Mouse (Mus musculus) urinary bladder, adult 18-20 months (tissue): ENCODE data around the gene Larp4b.
"Not testable (repeated sequence)": the region's sequence is repeated elsewhere in the genome, so short reads cannot be mapped to it uniquely, and the experiment has no call there.

ENCODE experiments used
- DNase-seq, 2 experiments: peaks; one replicate each; pipeline ENCODE4 v3.0.0; 2022; ENCODE audit warnings: low spot score in 2 of 2, mixed read lengths in 2 of 2

Larp4b gene

GRCm38 (mm10) chr13:9093316-9094155 is at the start of gene Larp4b:
Gene Larp4b (plus strand): TSS chr13:9093881.
- DNase-seq = peak; percentile 81 to 95

GRCm38 (mm10) chr13:9044731-9045130 is 49.0 kb upstream of the Larp4b start:
- no peak for DNase-seq

GRCm38 (mm10) chr13:9052049-9052691 is 41.5 kb upstream of the Larp4b start:
- DNase-seq = not testable (repeated sequence)

- DNase-seq = no peak
These were observed 36.4 kb upstream of the Larp4b start for GRCm38 (mm10) chr13:9057277-9057676.

- no peak for DNase-seq
These were observed 35.0 kb upstream of the Larp4b start for GRCm38 (mm10) chr13:9058706-9059105.

GRCm38 (mm10) chr13:9061394-9061793 is 32.3 kb upstream of the Larp4b start:
- DNase-seq = no peak

GRCm38 (mm10) chr13:9064196-9064595 is 29.5 kb upstream of the Larp4b start:
- no peak for DNase-seq

- DNase-seq = no peak
These were observed 27.6 kb upstream of the Larp4b start for GRCm38 (mm10) chr13:9066107-9066506.

- DNase-seq = peak; percentile 44 to 58
These were observed 22.7 kb upstream of the Larp4b start for GRCm38 (mm10) chr13:9071008-9071407.

- DNase-seq = peak; percentile 8 to 14
These were observed 19.9 kb upstream of the Larp4b start for GRCm38 (mm10) chr13:9073818-9074217.

- DNase-seq = no peak
These were observed 17.7 kb upstream of the Larp4b start for GRCm38 (mm10) chr13:9075825-9076592.

GRCm38 (mm10) chr13:9082128-9082883 is 11.4 kb upstream of the Larp4b start:
- DNase-seq = no peak

- DNase-seq = peak; percentile 16 to 44
These were observed 702 bp downstream of the Larp4b start for GRCm38 (mm10) chr13:9094186-9094980.

- no peak for DNase-seq
These were observed 5.6 kb downstream of the Larp4b start for GRCm38 (mm10) chr13:9099289-9099688.

GRCm38 (mm10) chr13:9100517-9100916 is 6.8 kb downstream of the Larp4b start:
- no peak for DNase-seq

- no peak for DNase-seq
These were observed 12.6 kb downstream of the Larp4b start for GRCm38 (mm10) chr13:9106246-9106645.

- DNase-seq = no peak
These were observed 13.5 kb downstream of the Larp4b start for GRCm38 (mm10) chr13:9106992-9107858.

GRCm38 (mm10) chr13:9113735-9114134 is 20.1 kb downstream of the Larp4b start:
- DNase-seq = no peak

GRCm38 (mm10) chr13:9120835-9121542 is 27.3 kb downstream of the Larp4b start:
- no peak for DNase-seq
